Mouse (Mus musculus) embryo, embryonic 10 days (tissue): Measurements from ENCODE around the gene Ptpn20.

Experiments
- DNase-seq: peaks from one replicate; pipeline ENCODE4 v3.0.0-alpha.2; 2015; ENCODE audit warnings: low spot score

Ptpn20 gene

GRCm38 (mm10) chr14:33677996-33678395 is 89.0 kb downstream of the Ptpn20 start:
- DNase-seq = no peak

DNA sequence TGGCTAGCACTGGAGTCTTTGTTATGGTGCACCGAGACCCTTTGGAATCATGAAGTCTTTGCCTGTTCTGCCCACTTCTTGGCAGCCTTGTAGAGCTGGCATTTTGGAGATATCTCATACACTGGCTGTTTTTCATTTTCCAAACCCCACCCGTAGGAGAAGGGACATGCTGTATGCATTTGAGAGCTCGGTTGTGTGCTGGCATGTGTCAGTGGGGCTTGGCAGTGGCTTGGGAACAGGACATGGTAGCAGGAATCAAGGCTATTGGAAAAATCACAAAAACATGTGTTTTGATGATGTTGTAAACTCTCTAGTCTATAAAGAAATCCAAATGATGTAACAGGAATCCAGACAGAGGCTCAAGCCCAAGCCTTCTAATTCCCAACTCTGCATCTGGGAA is 89.7 kb downstream of the Ptpn20 start:
- no peak for DNase-seq

DNA sequence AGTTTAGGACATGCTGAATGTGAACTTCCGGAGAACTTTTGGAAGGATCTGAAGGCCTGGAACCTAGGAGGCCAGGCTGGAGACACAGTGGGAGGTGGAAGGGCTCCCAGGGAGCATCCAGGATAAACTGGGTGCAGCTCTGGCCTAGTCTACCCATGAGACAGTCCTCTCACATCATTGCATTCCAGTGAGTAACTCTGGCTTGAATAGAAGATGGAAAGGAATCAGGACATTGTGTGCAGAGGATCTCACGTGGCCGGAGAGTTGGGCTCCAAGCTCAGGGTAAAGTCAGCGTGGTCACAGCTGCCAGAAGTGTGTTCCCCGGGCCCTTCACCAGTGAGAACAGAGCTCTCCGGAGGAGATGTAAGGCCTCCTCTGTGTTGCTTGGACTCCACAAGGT is 91.6 kb downstream of the Ptpn20 start:
- DNase-seq = no peak

DNA sequence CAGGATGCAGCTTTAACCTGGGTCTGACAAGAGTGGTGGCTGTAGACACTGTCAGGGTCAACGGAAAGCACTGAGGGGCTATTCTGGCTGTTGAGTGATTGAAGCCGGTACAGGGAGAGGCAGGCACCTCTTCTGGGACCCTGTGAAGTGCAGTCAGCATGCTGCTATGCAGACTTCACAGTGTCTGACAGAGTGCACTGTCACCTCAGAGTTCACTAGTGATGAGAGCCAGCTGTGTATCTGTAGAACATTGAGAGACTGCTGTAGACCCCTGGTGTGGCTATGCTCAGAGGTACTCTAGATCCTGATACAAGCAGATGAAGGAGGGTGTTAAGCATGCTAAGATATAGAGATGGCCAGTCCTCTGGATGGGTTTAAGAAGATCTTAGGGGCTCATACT is 93.8 kb downstream of the Ptpn20 start:
- DNase-seq = no peak

GRCm38 (mm10) chr14:33683701-33684100 is 94.7 kb downstream of the Ptpn20 start:
- DNase-seq = peak; percentile 81

DNA sequence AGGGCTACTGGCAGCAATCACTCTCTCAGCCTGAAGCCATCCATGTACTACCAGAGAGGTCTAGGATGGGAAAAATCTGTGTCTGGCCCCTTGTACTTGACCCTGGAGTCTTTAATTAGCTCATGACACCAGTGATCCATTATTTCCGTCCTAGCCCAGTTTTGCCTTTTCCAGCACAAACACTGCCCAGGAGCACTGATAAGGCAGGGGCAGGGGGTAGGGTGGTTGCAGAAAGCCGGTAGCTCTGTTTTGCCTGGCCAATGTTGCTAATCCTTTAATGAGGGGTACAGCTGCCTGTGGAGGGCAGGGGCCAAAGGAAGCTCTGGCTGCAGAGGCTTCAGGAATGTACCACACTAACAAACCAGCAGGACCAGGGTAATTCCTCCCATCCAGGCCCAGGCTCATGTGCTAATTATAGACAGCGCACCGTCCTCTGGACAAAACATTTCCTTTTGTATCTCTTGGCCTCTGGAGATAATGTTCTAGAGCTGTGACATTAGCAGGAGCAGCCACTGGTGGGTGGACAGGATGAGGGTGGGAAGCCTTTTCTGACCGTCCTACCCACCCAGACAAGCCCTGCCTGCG is 98.5 kb downstream of the Ptpn20 start:
- peak; percentile 29 for DNase-seq

GRCm38 (mm10) chr14:33689044-33689443 is 100.0 kb downstream of the Ptpn20 start:
- no peak for DNase-seq
